ENCODE assay signal across 7 mouse cellular contexts in the genomic region with DNA sequence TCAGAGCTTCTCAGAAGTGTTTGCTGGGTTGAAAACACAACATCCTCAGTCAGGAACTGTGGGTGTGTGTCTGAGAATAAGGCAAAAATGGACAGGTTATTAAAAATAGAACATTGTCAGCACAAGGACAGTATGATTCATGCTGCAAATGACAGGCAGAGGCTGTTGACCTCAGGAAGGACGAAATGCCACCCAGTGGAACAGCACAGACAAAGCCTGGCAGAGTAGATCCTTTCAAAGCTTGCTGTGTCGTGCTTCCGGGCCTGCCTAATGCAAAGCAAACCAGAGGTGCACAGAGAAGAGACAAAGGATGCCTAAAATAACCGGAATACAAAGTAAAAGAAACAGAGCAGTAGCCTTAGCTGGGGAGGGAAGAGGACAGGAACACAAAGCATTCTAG. TPM values are rescaled to one million over a fixed set of nuclear protein-coding genes. Genes with fewer than 3 reads are reported as not detected.
DNase-seq lines count a peak whose midpoint lies in the region; ATAC-seq lines count a peak whose summit lies in the region.

No protein-coding gene starts in this region.

- no peaks in the 10 kb centered on the region; the same call in 1 of the 2 replicates for H3K9me3 ChIP-seq in forebrain, embryonic 14.5 days (replicated peaks; ENCODE audit: control insufficient read depth, low read length)

- H3K27me3 ChIP-seq in forebrain, embryonic 14.5 days (replicated peaks; ENCODE audit: control insufficient read depth, insufficient read depth, low read length) = peaks cover 19% of the 10 kb centered on the region

- no peaks in the 10 kb centered on the region for H3K36me3 ChIP-seq in forebrain, embryonic 14.5 days (ENCODE audit: control insufficient read depth, insufficient read depth, low read length)
- H3K36me3 ChIP-seq in macrophage (ENCODE audit: inconsistent target) = no peaks in the 10 kb centered on the region

- no peak overlapping the region; the same call in 1 of the 2 replicates for H3K9ac ChIP-seq in forebrain, embryonic 14.5 days (ENCODE audit: low read length)

- no peak overlapping the region for H3K4me3 ChIP-seq in forebrain, embryonic 14.5 days (ENCODE audit: low read depth, low read length)
- no peak overlapping the region for H3K4me3 ChIP-seq in macrophage (ENCODE audit: inconsistent target)

- 0 out of 2 replicates have a peak overlapping the region, but pooled peaks have one; percentile 0 for H3K4me2 ChIP-seq in forebrain, embryonic 14.5 days (ENCODE audit: low read length)

- 0% methylated on average over 4 of the region's 4 CpGs for WGBS in forebrain, embryonic 14.5 days
- WGBS in macrophage (ENCODE audit: missing documents) = 29% methylated on average over 4 of the region's 4 CpGs

- H3K79me2 ChIP-seq in macrophage (ENCODE audit: inconsistent target) = no peaks in the 10 kb centered on the region

- peaks cover 17% of the 10 kb centered on the region for H3K4me1 ChIP-seq in forebrain, embryonic 14.5 days (ENCODE audit: control insufficient read depth, insufficient read depth, low read length)

- peak overlapping the region; percentile 71 for H3K27ac ChIP-seq in forebrain, embryonic 14.5 days (ENCODE audit: low read depth, low read length)
- peak overlapping the region; percentile 34 for H3K27ac ChIP-seq in macrophage

- DNase-seq in 416B (ENCODE audit: low read depth) = peak; percentile 67
- peak; percentile 20 for DNase-seq in adipocyte (ENCODE audit: low spot score)
- peak; percentile 59 for DNase-seq in forebrain, embryonic 14.5 days (ENCODE audit: low spot score)
- DNase-seq in frontal cortex, postnatal 10 days (ENCODE audit: low spot score in 2 of 2) = no peak
- DNase-seq in lung, postnatal 14 days = no peak
- no peak for DNase-seq in cerebellum, postnatal 10 days

- peak; percentile 61 for ATAC-seq in forebrain, embryonic 14.5 days

RNA-seq across cellular contexts. Expression of a gene that starts 54.4 kb away (rescaled TPM):
- polyA plus RNA-seq in forebrain, embryonic 14.5 days (2014; fragmentation: Nextera tagmentation; extraction: Ambion mirVana) = 33.1 and 41.1 TPM in 2 replicates
- 100 to 1,000 TPM; 104 to 265 (median 210) TPM for total RNA-seq in macrophage (2018; cell fraction: chromatin; rRNA removed)
- total RNA-seq in macrophage (2018; cell fraction: cytosol; rRNA removed) = 10 to 100 TPM; 16.6 to 35.7 (median 26.2) TPM
- 100 to 1,000 TPM in 15 of 26 experiments, 10 to 100 TPM in 11; 57.3 to 182 (median 106) TPM for total RNA-seq in macrophage (2018; cell fraction: nucleus; rRNA removed)
- 25.7 to 28.4 TPM (median 27.9 TPM) in 3 replicates for polyA plus RNA-seq in macrophage (2018)

Comparison
In these comparisons a context has a peak if more than half of its experiments do, and no peak if none do; other contexts are left out.
1. DNase-seq: peak in 416B (single experiment), adipocyte (single experiment) and forebrain, embryonic 14.5 days (single experiment); none in frontal cortex, postnatal 10 days (0 of 2), lung, postnatal 14 days (single experiment) and cerebellum, postnatal 10 days (0 of 2).